Mouse (Mus musculus) hematopoietic multipotent progenitor cell, adult 10-12 weeks (in vitro differentiated cells): Measurements from ENCODE around the gene Slc1a2. TPM values are rescaled to one million over a fixed set of nuclear protein-coding genes. Genes with fewer than 3 reads are reported as not detected.

Experiments
- polyA plus RNA-seq: library from polyadenylated mRNA; stranded (reverse); fragments of >175 nt; gene quantifications from 2 replicates; pipeline ENCODE4 v1.2.3, GENCODE M21; 2012; ENCODE audit warnings: low replicate concordance

Slc1a2 gene
- 0.03 TPM in 2 replicates for polyA plus RNA-seq

DNA sequence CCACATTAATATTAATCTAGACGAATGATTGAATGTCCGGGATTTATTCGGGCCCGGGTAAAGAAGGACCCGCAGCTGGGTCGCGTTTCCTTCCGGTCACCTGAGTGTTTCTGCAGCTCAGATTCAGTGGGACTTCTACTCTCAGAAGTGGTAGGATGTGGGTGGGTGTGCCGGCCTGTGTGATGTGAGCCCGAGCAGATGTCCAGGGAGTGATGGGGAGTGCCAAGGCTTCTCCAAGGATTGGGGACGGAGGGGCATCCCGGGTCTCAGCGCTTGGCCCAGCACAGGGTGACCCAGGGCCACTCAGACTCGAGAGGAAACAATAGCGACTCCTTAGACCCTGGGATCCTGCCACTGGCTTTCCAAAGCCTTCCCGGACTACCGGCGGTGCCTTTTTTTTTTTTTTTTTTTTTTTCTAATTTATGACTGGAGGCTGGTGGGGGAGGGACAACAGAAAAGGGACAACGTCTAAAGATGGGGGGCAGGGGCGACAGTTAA lies at the start of gene Slc1a2:
Slc1a2 (plus strand) TSS at position 497 of the 498 bp plus-strand sequence.

Other genes with a start within 250 kb of the Slc1a2 start
- 1.3 and 2.6 TPM in 2 replicates for gene Fjx1, start 206.2 kb upstream of the Slc1a2 start, polyA plus RNA-seq
- not detected in 2 replicates for gene Pamr1, start 108.6 kb upstream of the Slc1a2 start, polyA plus RNA-seq
- 12.4 and 16.4 TPM in 2 replicates for gene Cd44, start 243.0 kb downstream of the Slc1a2 start, polyA plus RNA-seq